Mouse (Mus musculus) WW6 (cell line): Measurements from ENCODE around the gene Pemt.
A peak's percentile ranks its signal among the peaks of the same experiment; 100 is the strongest.
"Not testable (repeated sequence)": the region's sequence is repeated elsewhere in the genome, so short reads cannot be mapped to it uniquely, and the experiment has no call there.

Experiments used
- DNase-seq: peaks from one replicate; pipeline ENCODE4 v3.0.0-alpha.2; 2013; ENCODE audit warnings: low read depth, low spot score

The Pemt gene

DNA sequence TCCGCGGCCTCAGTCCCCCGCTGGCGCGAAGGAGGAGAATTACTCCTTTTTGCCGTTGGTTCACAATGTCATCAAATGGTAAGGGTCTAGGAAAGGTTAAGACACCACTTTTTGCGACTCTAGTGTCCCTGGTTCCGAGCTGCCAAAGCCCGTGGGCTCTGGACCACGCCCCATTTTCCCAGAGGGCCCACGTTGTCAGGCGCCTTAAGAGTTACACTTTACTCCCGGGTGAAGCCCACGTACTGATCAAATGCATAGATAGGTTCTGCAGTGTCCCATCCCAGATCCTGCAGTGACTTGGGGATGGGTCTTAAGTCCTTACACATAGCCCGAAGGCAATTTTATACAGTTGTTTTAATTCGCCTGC, 97.9 kb downstream of the Pemt start:
- DNase-seq, result no peak

DNA sequence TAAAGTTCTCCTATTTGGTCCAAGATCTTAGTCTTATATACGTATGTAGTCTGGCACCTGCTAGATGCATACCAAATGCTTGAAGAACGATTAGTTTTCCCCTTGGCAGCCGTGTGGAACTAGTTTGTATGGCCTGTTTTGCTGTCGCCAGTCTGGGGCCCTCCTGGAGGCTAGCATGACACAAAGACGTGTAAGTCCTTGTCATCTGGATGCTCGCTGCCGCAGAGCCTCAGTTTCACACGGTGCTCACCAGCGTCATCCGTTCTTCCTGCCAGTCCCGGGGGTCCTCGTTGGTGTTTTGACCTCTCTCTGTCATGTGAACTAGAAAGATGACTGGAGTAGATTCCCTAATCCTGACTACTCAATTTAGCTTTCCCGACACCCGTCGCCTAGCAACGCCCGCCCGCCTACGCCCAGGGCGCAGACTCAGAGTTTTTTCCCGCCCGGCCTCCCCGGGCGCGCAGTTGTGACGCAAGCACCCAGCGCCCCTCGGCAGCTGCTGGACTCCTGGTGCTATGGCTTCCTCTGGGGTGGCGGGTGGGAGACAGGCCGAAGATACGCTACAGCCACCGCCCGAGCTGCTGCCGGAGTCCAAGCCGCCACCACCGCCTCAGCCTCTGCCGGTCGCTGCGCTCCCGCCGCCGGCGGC, 98.4 kb downstream of the Pemt start, which contains the start of gene Med9:
Gene Med9, plus strand, starts transcription at position 455 of the 649 bp plus-strand sequence.
- DNase-seq, result peak; percentile 91

DNA sequence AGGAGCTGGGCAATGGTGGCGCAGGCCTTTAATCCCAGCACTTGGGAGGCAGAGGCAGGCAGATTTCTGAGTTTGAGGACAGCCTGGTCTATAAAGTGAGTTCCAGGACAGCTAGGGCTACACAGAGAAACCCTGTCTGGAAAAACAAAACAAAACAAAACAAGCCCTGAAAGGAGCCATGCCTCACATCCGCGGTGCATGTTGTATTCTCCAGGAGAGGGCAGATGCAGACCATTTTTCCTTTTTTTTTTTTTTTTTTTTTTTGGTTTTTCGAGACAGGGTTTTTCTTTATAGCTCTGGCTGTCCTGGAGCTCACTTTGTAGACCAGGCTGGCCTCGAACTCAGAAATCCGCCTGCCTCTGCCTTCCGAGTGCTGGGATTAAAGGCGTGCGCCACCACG, 101.4 kb downstream of the Pemt start:
- DNase-seq, result not testable (repeated sequence)

DNA sequence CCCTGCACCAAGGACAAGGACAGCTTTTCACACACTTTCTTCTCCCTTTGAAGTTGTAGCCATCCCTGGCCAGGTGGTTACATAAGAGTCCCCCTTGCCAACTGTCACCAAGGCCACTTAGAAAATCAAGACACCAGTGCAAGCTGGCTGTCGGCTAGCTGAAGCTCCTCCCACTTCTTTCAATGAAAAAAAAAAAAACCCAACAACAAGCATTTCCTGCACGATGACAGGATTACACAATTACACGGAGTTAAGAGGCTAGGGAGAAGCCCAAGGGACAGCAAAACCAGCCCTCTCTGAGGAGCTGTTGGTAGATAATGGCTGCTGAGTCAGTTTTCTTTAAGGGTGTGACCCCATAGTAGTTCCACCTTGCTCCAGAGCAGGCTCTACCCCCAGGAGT, 104.9 kb downstream of the Pemt start:
- DNase-seq, result no peak

DNA sequence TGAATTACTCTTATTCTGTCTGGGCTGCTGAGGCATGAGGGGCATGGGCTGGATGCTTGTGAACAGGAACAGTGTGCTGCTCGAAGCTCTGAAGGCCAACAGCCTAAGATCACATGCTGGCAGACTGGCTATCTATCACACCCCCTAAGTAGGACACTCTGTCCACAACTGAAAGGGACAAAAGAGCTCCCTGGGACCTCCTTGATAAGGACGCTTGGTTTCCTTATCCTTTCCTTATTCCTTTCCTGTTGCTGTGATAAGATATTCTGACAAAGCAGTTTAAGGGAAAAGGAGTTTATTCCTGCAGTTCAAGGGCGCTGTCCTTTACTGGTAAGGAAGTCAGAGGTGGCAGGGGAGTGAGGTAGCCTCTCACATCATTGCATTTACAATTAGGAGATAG, 105.6 kb downstream of the Pemt start:
- DNase-seq, result no peak

DNA sequence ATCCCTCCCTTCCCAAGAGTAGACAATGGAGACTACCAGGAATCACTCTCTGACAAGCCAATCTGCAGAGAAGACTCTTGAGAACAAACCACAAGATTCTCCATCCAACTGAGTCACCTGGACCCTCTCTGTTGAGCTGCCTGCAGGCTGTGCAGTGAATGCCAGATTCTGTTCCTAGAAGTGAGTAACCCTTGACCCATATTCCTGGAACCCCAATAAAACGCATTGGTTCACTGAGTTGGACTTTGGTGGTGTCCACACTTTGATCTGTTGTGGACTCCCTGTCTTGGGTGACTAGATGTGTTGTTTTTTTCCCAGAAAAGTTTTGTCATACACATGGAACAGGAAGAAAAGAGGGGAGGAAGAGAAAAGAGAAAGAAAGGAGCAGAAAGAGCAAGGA, 106.5 kb downstream of the Pemt start:
- DNase-seq, result no peak

DNA sequence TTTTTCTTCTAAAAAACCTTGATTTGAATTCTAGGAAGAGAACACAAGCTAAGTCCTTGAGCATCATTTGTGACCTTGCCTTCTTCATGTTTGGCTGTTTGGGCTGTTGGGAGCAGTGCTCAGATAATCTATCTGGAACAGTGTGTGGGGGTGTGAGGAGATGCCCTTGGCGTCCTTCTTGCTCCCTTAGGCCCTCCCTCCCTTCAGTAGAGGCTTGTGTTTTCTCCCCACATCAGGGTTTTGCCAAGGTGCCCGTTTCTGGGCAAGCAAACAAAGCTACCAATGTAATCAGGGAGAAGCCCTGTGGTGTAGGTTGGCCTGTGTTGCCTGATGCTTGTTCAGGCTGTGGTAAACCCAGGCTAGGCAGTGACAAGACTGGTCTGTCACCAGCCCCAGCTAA, 108.7 kb downstream of the Pemt start:
- DNase-seq, result no peak

DNA sequence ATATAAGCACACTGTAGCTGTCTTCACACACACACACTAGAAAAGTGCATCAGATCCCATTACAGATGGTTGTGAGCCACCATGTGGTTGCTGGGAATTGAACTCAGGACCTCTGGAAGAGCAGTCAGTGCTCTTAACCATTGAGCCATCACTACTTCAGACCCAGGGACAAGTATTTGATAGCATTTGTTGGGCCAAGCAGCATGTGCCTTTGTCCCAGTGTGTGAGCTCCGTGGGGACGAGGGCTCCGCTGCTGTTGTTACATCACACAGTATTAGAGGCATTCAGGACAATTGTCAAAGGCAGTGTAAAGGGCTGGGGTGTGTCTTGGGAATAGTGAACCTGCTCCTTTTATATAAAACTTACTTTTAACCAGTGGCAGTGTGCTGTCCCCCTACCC, 109.3 kb downstream of the Pemt start:
- no peak for DNase-seq

DNA sequence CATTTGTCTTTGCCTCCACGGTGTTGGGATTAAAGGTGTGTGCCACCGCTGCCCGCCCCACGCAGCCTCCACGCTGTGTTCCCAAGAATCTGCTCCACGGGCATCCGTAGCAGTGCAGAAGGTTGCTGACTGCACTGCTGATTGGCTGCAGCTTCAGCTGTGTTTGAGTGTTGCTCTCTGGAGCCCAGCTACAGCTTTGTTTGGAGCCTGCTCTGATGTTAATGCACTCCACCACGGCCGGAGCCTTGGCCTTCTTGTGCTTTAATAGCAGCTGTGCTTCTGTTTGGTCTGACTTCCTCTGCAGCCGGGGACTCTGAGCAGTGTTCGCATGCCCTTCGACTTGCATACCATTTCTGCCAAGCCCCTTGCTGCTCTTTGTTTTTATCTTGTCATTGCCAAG, 112.3 kb downstream of the Pemt start:
- DNase-seq, result no peak

DNA sequence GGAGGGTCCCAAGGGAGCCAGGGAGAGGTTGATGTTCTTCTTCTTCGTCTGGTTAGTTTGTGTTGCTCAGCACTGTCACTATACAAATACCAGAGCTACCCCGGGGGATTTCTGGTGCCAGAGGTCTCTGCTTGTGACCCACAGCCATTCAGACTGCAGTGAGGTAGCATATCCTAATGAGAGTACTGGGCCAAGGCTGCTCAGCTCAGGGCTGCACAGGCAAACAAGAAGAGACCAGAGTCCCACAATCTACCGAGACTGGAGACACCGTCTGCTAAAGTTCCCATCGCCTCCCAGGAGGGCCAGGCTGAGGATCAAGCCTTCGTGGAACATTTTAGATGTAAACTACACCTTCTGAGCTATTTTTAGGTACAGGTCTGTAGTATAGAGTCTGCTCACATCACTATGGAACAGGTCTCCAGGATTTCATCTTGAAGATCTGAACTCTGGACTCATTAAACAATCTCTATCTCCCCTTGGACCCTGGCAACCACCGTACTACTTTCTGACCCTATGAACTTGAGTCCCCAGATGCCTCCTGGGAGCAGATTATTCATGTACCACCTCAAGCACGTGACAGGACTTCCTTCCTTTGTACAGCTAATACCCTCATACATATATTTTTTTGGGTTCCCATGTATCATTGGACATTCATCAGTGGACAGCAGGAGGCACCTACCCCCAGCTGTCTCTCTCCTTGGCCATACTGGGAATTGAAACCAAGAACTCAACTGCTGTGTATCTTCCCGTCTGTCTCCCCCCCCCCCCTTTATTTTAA, 113.5 kb downstream of the Pemt start:
- no peak for DNase-seq

DNA sequence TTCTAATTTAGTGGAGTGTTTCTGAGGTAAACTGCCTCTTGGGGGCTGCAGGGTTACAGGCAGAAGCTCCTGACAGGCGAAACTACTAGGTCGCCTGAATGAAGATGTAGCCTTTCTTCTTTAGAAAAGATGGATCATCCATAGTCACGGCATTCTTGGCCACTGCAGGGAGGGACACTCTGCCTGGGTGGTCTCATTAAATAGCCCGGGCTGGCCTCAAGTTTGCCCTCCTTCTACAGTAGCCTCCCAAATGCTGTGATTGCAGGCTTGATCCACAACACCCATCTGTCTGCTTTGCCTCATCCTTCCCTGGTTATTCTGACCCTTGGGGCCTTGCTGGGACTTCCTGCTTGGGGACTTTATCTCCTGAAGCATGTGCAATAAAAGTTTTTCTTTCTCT, 116.3 kb downstream of the Pemt start:
- no peak for DNase-seq

DNA sequence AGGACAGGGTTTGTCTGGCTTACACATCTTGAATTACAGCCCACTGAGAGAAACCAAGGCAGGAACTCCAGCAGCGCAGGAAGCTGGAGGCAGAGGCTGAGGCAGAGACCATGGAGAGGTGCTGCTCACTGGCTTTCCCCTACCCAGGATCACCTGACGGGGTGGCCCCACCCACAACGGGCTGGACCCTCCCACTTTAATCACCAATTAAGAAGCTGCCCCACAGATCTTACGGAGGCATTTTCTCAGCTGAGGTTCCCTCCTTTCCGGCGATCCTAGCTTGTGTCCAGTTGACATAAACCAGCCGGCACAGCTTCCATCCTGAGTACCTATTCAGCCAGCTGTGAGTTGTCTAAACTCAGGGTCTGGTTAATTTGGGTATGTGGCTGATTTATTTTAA, 125.0 kb downstream of the Pemt start:
- DNase-seq, result peak; percentile 71
